Mouse (Mus musculus) forebrain, embryonic 14.5 days (tissue): Measurements from ENCODE around the gene Gm6685. TPM values are rescaled to one million over a fixed set of nuclear protein-coding genes. Genes with fewer than 3 reads are reported as not detected.

ENCODE experiments used
- ATAC-seq: fragments of 200-750 bp; cut with Nextera tagmentation; 2 replicates; pipeline ENCODE4 v1.8.0; 2017; ENCODE audit warnings: mild to moderate bottlenecking, moderate library complexity
- DNase-seq: peaks from one replicate; pipeline ENCODE4 v3.0.0-alpha.2; 2015; ENCODE audit warnings: low spot score
- H3K27ac ChIP-seq: fragments of 300-500 bp; sonication (generic); 2 replicates; pipeline ENCODE4 v1.5.1; 2014; ENCODE audit warnings: low read depth, mild to moderate bottlenecking, control low read depth, low read length, moderate library complexity
- H3K27me3 ChIP-seq: fragments of 300-500 bp; sonication (generic); replicated peaks from 2 replicates; pipeline ENCODE4 v1.6.1; 2014; ENCODE audit warnings: low read length, control low read depth, mixed read lengths; ENCODE audit not compliant: control insufficient read depth, insufficient read depth
- H3K36me3 ChIP-seq: fragments of 300-500 bp; sonication (generic); 2 replicates; pipeline ENCODE4 v1.6.1; 2014; ENCODE audit warnings: low read length, control low read depth; ENCODE audit not compliant: control insufficient read depth, insufficient read depth
- H3K4me1 ChIP-seq: fragments of 300-500 bp; sonication (generic); 2 replicates; pipeline ENCODE4 v1.6.1; 2014; ENCODE audit warnings: antibody characterized with exemption, low read length, control low read depth; ENCODE audit not compliant: control insufficient read depth, insufficient read depth
- H3K4me2 ChIP-seq: fragments of 300-500 bp; sonication (generic); 2 replicates; pipeline ENCODE4 v1.6.1; 2014; ENCODE audit warnings: mild to moderate bottlenecking, control low read depth, low read length
- H3K4me3 ChIP-seq: fragments of 300-500 bp; sonication (generic); 2 replicates; pipeline ENCODE4 v1.5.1; 2014; ENCODE audit warnings: low read depth, low read length, control low read depth
- H3K9ac ChIP-seq: fragments of 300-500 bp; sonication (generic); 2 replicates; pipeline ENCODE4 v1.6.1; 2014; ENCODE audit warnings: mild to moderate bottlenecking, low read length, control low read depth, moderate library complexity
- H3K9me3 ChIP-seq: fragments of 300-500 bp; sonication (generic); replicated peaks from 2 replicates; pipeline ENCODE4 v1.6.1; 2016; ENCODE audit warnings: low read length, control low read depth, mixed read lengths; ENCODE audit not compliant: control insufficient read depth
- WGBS: fragments of 180-500 bp; shearing (Covaris S2); extraction: QIAGEN DNeasy Blood & Tissue Kit; methylation state at CpG from one replicate; pipeline ENCODE4 v1.1.7; 2014; 5-methylcytosine and 5-hydroxymethylcytosine counted together
- polyA plus RNA-seq: library from polyadenylated mRNA; unstranded; fragments of >200 nt; fragmentation: Nextera tagmentation; extraction: Ambion mirVana; gene quantifications from 2 replicates; pipeline ENCODE4 v1.2.1, GENCODE M21; 2014

The Gm6685 gene
- polyA plus RNA-seq, 1 experiment from 2014 or later, result not detected

- Histone ChIP-seq H3K4me2 (no peak overlapping the region), H3K4me1 (no peaks in the 10 kb centered on the region), H3K9me3 (no peaks in the 10 kb centered on the region), H3K36me3 (no peaks in the 10 kb centered on the region), H3K27ac (no peak overlapping the region), H3K27me3 (no peaks in the 10 kb centered on the region), H3K9ac (no peak overlapping the region), H3K4me3 (no peak overlapping the region)
- 64% methylated on average over 1 of the region's 1 CpGs for WGBS
- ATAC-seq, result no peak
- no peak for DNase-seq
Observed at GRCm38 (mm10) chr11:28313396-28313795, 26.3 kb downstream of the Gm6685 start.

- no peaks in the 10 kb centered on the region for H3K4me1 ChIP-seq
- DNase-seq (no peak), ATAC-seq (no peak)
- no peak overlapping the region for H3K4me3 ChIP-seq
- H3K36me3 ChIP-seq, result no peaks in the 10 kb centered on the region
- H3K27me3 ChIP-seq, result no peaks in the 10 kb centered on the region
- H3K4me2 ChIP-seq, result no peak overlapping the region
- H3K27ac ChIP-seq, result no peak overlapping the region
- no peaks in the 10 kb centered on the region for H3K9me3 ChIP-seq
- WGBS, result 98% methylated on average over 1 of the region's 1 CpGs
- H3K9ac ChIP-seq, result no peak overlapping the region
Observed at GRCm38 (mm10) chr11:28307723-28308122, 31.9 kb downstream of the Gm6685 start.

GRCm38 (mm10) chr11:28290440-28290839 lies 49.2 kb downstream of the Gm6685 start:
- no peak for ATAC-seq
- H3K9ac ChIP-seq, result no peak overlapping the region
- DNase-seq, result no peak

More at GRCm38 (mm10) chr11:28290440-28290839, 49.2 kb downstream of the Gm6685 start:
- Histone ChIP-seq H3K27me3 (no peaks in the 10 kb centered on the region), H3K4me1 (no peaks in the 10 kb centered on the region), H3K4me3 (no peak overlapping the region), H3K9me3 (no peaks in the 10 kb centered on the region), H3K36me3 (no peaks in the 10 kb centered on the region), H3K4me2 (no peak overlapping the region), H3K27ac (no peak overlapping the region)
- 75% methylated on average over 1 of the region's 1 CpGs for WGBS

Other genes with a start within 250 kb of the Gm6685 start
- 7.7 and 14.4 TPM in 2 replicates for gene Ccdc85a, start 244.5 kb upstream of the Gm6685 start, polyA plus RNA-seq